Mouse (Mus musculus): ENCODE data around the gene 1700010I14Rik. TPM values are rescaled to one million over a fixed set of nuclear protein-coding genes. Genes with fewer than 3 reads are reported as not detected.

1700010I14Rik gene
- polyA plus RNA-seq, 1 experiment, result 0.80 TPM

DNA sequence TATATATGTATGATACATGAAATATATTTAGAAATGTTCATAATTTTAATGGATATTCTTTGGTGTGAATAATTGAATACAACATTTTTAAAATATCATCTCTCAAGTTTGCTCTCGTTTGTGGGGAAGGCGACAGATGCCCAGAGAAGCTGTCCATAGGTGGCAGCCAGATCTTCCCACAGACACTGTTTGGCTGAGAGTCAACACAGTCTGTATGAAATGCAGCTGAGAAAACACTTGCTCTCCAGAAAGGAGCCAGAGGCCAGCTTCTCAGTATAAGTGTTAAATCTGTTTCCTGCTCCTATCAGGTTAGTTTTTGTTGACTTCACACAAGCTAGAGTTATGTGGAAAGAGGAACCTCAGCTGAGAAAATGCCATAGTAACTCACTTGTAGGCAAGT, 1.6 kb upstream of the 1700010I14Rik start:
- H3K4me3 ChIP-seq (replicated peaks; ENCODE audit: insufficient read depth, low read depth, low read length), result no peak overlapping the region
- no peaks in the 10 kb centered on the region for H3K27me3 ChIP-seq (ENCODE audit: control insufficient read depth, insufficient read depth, low read length)
- TF ChIP-seq POLR2A (IDR thresholded peaks at IDR 0.05; ENCODE audit: borderline replicate concordance, insufficient read depth, low read length), result no peak
- TF ChIP-seq CTCF (IDR thresholded peaks at IDR 0.05; ENCODE audit: borderline replicate concordance, insufficient read depth, low read depth, low read length), result no peak
- peaks cover 13% of the 10 kb centered on the region for H3K4me1 ChIP-seq (ENCODE audit: control insufficient read depth, insufficient read depth, low read length)
- peak in 1 of 2 experiments; percentile 53 for DNase-seq
- no peak overlapping the region for H3K27ac ChIP-seq (ENCODE audit: insufficient read depth, low read length)
- 24% methylated on average over 2 of the region's 2 CpGs for WGBS

- 70% methylated on average over 5 of the region's 5 CpGs for WGBS
- DNase-seq, result peak in 1 of 2 experiments; percentile 18
- Histone ChIP-seq H3K27ac (ENCODE audit: insufficient read depth, low read length) (no peak overlapping the region), H3K4me3 (replicated peaks; ENCODE audit: insufficient read depth, low read depth, low read length) (no peak overlapping the region), H3K27me3 (ENCODE audit: control insufficient read depth, insufficient read depth, low read length) (no peaks in the 10 kb centered on the region), H3K4me1 (ENCODE audit: control insufficient read depth, insufficient read depth, low read length) (peaks cover 13% of the 10 kb centered on the region)
- no peak for TF ChIP-seq CTCF (IDR thresholded peaks at IDR 0.05; ENCODE audit: borderline replicate concordance, insufficient read depth, low read depth, low read length)
- TF ChIP-seq POLR2A (IDR thresholded peaks at IDR 0.05; ENCODE audit: borderline replicate concordance, insufficient read depth, low read length), result no peak
Observed at GRCm38 (mm10) chr17:8987369-8987768, 764 bp upstream of the 1700010I14Rik start.

DNA sequence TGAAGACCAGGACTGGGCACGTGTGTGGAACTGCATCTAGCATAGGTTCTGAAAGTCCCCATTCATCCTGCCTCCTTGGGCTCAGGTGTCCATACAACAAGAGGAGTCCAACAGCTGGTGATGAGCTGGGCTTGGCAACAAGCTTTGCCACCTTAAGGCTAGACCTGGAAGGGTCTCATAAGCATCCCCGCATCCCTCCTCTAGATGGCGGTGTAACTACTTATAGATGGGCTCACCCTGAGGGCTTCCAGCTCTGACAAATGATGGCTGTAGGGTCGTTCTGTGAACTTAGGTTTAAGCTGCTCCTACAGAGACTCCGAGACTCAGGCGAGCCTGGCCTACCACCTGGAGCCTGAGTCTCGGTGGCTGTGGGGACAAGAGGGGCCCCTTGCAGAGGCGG, 3.0 kb downstream of the 1700010I14Rik start:
- 48% methylated on average over 8 of the region's 8 CpGs for WGBS
- Histone ChIP-seq H3K27me3 (ENCODE audit: control insufficient read depth, insufficient read depth, low read length) (no peaks in the 10 kb centered on the region), H3K27ac (ENCODE audit: insufficient read depth, low read length) (no peak overlapping the region), H3K4me3 (replicated peaks; ENCODE audit: insufficient read depth, low read depth, low read length) (no peak overlapping the region), H3K4me1 (ENCODE audit: control insufficient read depth, insufficient read depth, low read length) (peaks cover 7% of the 10 kb centered on the region; the same call in 1 of the 2 replicates)
- no peak for DNase-seq
- TF ChIP-seq POLR2A (IDR thresholded peaks at IDR 0.05; ENCODE audit: borderline replicate concordance, insufficient read depth, low read length) (no peak), CTCF (IDR thresholded peaks at IDR 0.05; ENCODE audit: borderline replicate concordance, insufficient read depth, low read depth, low read length) (no peak; the same call in 1 of the 2 replicates)

DNA sequence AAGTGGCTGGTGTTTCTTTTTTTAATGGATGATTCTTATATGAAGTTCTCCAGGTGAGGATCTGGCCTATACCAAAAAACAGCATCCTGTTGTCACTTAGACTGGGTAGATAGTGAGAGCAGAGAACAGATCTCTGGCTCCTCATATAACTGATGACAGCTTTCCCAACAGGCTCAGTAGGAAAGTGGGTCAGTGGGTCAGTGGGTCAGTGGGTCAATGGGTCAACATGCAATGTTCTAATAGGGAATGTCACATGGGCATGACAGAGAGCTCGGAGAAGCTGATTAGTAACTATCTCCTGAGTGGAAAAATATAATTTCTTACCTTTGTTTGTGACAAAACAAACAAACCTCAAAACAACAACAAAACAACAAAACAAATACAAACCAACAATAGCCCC, 7.2 kb downstream of the 1700010I14Rik start:
- DNase-seq, result no peak
- H3K4me1 ChIP-seq (ENCODE audit: control insufficient read depth, insufficient read depth, low read length), result no peaks in the 10 kb centered on the region
- H3K27ac ChIP-seq (ENCODE audit: insufficient read depth, low read length), result no peak overlapping the region
- 60% methylated on average over 1 of the region's 1 CpGs for WGBS
- no peak for TF ChIP-seq CTCF (IDR thresholded peaks at IDR 0.05; ENCODE audit: borderline replicate concordance, insufficient read depth, low read depth, low read length)
- no peak for TF ChIP-seq POLR2A (IDR thresholded peaks at IDR 0.05; ENCODE audit: borderline replicate concordance, insufficient read depth, low read length)
- H3K27me3 ChIP-seq (ENCODE audit: control insufficient read depth, insufficient read depth, low read length), result no peaks in the 10 kb centered on the region
- no peak overlapping the region for H3K4me3 ChIP-seq (replicated peaks; ENCODE audit: insufficient read depth, low read depth, low read length)

DNA sequence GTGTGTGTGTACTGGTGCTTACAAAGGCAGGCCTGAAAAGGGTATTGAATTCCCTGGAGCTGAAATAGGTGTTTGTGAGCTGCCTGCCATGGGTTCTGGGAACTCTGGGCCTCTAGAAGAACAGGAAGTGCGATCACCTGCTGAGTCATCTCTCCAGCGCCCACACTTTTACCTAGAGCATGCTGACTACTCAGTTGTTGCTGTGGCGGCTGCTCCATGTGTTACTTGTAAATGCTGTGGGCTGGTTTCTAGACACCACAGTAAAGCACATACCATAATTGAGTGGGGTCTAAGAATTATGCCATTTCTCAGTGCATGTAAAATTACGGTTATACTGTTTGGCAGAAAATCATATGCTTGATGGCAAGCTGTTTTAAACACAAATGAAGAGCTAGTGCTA, 14.3 kb downstream of the 1700010I14Rik start:
- Histone ChIP-seq H3K27me3 (ENCODE audit: control insufficient read depth, insufficient read depth, low read length) (no peaks in the 10 kb centered on the region), H3K27ac (ENCODE audit: insufficient read depth, low read length) (no peak overlapping the region), H3K4me3 (replicated peaks; ENCODE audit: insufficient read depth, low read depth, low read length) (no peak overlapping the region), H3K4me1 (ENCODE audit: control insufficient read depth, insufficient read depth, low read length) (no peaks in the 10 kb centered on the region)
- DNase-seq, result no peak
- no peak for TF ChIP-seq POLR2A (IDR thresholded peaks at IDR 0.05; ENCODE audit: borderline replicate concordance, insufficient read depth, low read length)
- 81% methylated on average over 4 of the region's 4 CpGs for WGBS

GRCm38 (mm10) chr17:9004516-9004915, 16.4 kb downstream of the 1700010I14Rik start:
- no peak for TF ChIP-seq CTCF (IDR thresholded peaks at IDR 0.05; ENCODE audit: borderline replicate concordance, insufficient read depth, low read depth, low read length)
- no peak for TF ChIP-seq POLR2A (IDR thresholded peaks at IDR 0.05; ENCODE audit: borderline replicate concordance, insufficient read depth, low read length)
- 79% methylated on average over 4 of the region's 4 CpGs for WGBS

DNA sequence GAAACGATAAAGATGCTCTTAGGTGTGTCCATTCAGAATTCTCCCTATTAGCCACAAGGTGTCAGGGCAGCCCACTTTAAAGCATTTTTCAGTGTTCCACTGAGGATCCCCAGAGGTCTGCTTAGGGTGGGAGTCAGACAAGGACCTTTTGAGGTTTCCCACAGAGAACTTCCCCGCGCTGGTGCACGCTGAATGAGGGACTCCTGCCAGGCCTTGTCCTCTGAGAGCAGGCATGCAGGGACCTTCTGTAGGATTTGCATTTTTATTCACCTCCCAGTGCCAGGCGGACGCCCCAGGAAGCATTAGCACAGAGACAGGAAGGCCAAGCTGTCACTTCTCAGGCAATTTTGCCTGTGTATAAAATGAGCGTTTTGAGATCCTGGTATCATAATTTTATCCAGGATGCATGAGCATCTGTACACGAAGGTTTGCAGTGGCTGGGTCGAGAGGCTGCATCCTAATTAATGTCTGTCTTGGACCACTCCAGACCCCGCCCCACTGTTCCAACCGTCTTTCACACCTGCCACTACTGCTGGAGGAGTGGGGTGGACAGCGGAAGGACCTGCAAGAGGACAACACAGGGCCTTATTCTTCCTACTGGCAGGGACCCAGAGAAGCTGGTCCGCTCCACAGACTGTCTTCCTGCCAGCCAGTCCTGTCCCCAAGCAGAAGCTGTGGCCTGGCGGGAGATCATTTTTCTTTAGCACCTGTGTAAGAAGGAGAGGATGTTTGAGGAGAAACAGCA, 35.2 kb downstream of the 1700010I14Rik start:
- Histone ChIP-seq H3K27me3 (ENCODE audit: control insufficient read depth, insufficient read depth, low read length) (no peaks in the 10 kb centered on the region), H3K4me1 (ENCODE audit: control insufficient read depth, insufficient read depth, low read length) (peaks cover 6% of the 10 kb centered on the region; the same call in 1 of the 2 replicates), H3K4me3 (replicated peaks; ENCODE audit: insufficient read depth, low read depth, low read length) (peak overlapping the region; percentile 4), H3K27ac (ENCODE audit: insufficient read depth, low read length) (peak overlapping the region; percentile 29)
- DNase-seq, result peak; percentile 77
- TF ChIP-seq POLR2A (IDR thresholded peaks at IDR 0.05; ENCODE audit: borderline replicate concordance, insufficient read depth, low read length), result no peak
- TF ChIP-seq CTCF (IDR thresholded peaks at IDR 0.05; ENCODE audit: borderline replicate concordance, insufficient read depth, low read depth, low read length), result peak; percentile 55; the same call in 1 of the 2 replicates
- 6% methylated on average over 14 of the region's 14 CpGs for WGBS

More at GRCm38 (mm10) chr17:9004516-9004915, 16.4 kb downstream of the 1700010I14Rik start:
- Histone ChIP-seq H3K27ac (ENCODE audit: insufficient read depth, low read length) (no peak overlapping the region), H3K4me1 (ENCODE audit: control insufficient read depth, insufficient read depth, low read length) (no peaks in the 10 kb centered on the region), H3K27me3 (ENCODE audit: control insufficient read depth, insufficient read depth, low read length) (no peaks in the 10 kb centered on the region), H3K4me3 (replicated peaks; ENCODE audit: insufficient read depth, low read depth, low read length) (no peak overlapping the region)
- no peak for DNase-seq

- peak in 1 of 2 experiments; percentile 28 for DNase-seq
- Histone ChIP-seq H3K27ac (ENCODE audit: insufficient read depth, low read length) (no peak overlapping the region), H3K4me3 (replicated peaks; ENCODE audit: insufficient read depth, low read depth, low read length) (no peak overlapping the region), H3K4me1 (ENCODE audit: control insufficient read depth, insufficient read depth, low read length) (peaks cover 10% of the 10 kb centered on the region; the same call in 1 of the 2 replicates), H3K27me3 (ENCODE audit: control insufficient read depth, insufficient read depth, low read length) (no peaks in the 10 kb centered on the region)
- 80% methylated on average over 5 of the region's 5 CpGs for WGBS
- TF ChIP-seq CTCF (IDR thresholded peaks at IDR 0.05; ENCODE audit: borderline replicate concordance, insufficient read depth, low read depth, low read length) (no peak), POLR2A (IDR thresholded peaks at IDR 0.05; ENCODE audit: borderline replicate concordance, insufficient read depth, low read length) (no peak)
Observed at GRCm38 (mm10) chr17:9030181-9030580, 42.0 kb downstream of the 1700010I14Rik start.

Data from cerebellum, adult 2 months (tissue).